Mouse (Mus musculus): ENCODE measurements around the gene 3425401B19Rik.
A peak's percentile ranks its signal among the peaks of the same experiment; 100 is the strongest.

3425401B19Rik gene

DNA sequence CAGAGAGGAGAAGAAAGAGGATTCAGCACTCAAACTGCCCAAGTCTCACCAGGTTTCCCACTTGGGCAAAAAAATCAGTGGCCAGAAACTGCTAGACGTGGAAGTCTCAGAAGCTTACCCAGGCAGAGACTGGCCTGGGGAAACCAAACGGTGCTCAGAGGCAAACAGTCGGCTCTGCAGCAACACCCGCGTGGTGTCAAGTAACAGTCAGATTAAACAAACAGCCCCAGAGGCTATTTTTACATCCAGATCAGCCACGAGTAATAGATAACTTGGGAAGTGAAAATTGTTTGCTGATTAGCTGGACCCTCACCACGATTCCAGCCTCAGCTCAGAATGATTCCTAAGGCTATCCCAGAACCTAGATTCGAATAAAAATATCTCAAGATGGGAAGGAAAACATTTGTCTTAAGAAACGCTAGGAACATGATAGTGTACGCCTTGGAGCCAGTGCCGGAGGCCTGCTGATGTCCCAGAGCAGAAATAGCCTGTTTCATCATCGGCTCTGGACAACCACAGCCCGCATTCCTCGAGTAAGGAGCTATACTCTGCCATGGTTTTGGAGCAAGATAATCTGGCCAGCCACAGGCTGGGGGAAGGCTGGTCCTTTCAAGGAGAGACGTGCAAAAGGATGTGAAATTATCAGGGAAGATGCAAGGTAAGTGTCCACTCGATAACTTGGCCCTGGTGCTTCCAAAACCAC, at the start of gene 3425401B19Rik:
Gene 3425401B19Rik, minus strand, starts transcription at position 170 of the 703 bp plus-strand sequence.
- DNase-seq = no peak

DNA sequence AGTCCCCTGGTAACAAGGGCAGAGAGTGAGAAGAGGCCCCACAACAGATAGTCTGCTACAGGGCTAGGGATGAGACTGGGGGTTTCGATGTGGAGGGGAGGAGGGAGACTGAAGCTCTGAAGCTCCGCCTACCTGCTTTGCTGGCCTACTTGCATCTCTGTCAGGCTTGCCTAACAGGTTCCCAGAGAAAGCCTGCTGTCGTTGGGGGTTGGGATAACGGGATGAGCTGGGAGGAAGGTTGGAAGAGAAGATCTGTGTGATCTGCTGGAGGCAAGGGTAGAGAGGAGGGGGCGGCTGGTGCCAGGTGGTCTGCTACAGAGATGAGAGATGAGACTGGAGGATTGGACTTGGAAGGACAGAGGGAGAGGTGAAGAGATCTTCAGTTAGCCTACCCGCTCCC, 47.9 kb upstream of the 3425401B19Rik start:
- no peak for DNase-seq

DNA sequence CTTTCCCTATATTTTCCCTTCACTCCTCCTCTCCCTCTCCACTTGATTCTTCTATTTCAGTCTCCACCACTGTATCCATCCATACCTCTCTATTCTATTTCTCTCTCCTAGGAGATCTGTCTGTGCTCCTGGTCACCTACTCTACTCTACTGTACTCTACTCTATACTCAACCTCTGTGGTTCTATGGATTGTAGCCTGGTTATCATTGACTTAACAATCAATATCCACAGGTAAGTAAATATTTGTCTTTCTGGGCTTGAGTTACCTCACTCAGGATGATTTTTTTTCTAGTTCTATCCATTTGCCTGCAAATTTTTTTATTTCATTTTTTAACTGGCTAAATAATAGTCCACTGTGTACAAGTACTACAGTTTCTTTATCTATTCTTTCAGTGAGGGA, 41.8 kb upstream of the 3425401B19Rik start:
- DNase-seq = no peak

DNA sequence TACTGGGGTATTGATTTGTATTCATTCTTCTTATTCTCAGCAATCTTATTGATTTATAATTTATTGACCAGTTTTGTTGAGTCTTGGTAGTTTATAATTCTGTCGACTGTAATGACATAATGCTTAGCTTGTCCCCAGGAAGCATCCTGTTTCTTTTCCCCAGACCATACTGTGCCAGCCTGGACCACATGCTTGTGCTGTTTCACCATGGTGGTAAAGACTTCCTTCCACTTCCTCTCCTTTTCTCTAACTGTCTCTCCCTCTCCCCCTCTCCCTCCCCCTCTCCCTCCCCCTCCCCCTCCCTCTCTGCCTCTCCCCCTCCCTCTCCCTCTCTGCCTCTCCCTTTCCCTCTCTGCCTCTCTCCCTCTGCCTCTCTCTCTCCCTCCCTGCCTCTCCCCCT, 36.4 kb upstream of the 3425401B19Rik start:
- no peak for DNase-seq

DNA sequence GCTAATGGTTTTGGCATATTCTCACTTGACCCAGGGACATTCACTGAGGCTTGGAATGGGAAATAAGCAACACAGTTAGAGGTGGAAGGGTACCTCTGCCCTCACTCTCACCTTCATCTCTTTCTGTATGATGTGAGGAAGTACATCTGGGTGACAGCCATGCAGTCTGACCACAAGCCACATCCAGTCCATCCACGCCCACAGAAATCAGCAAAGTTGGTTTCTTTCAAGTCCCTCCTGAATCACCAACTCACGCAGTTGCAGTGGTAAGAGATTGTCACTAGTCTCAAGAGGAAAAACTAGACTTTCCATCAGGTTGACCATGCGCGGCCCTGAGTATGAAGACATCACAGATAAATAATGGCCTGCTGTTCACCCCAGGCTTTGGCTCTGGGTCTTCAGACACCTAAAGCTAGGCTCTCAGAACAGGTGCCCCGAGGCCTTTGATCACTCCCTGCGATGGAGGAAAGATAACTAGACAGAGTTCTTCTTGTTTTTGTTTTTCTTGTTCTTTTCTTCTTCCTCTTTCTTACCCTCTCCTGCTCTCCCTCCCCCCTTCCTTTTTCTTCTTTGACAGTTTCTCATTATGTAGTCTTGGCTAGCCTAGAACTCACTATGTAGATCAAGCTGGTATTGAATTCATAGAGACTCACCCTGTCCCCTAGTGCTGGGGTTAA, 31.8 kb upstream of the 3425401B19Rik start:
- no peak for DNase-seq

DNA sequence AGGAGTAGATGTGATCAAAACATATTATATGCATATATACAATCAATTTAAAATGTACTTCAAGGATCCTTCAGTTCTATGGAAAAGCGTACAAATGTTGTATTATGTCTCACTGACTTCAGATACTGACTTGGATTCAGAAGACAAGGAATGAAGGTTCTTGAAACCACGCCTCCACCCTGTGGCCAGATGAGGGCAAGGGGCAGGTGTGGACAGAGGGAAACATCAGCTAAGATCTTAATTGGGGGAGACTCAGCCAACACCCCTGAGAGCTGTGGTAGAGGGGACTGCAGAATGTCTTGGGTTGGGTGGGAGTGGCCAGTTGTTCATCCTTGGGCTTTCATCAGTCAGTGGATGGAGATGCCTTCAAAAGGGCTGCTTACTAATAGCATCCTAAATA, 30.4 kb upstream of the 3425401B19Rik start:
- no peak for DNase-seq

DNA sequence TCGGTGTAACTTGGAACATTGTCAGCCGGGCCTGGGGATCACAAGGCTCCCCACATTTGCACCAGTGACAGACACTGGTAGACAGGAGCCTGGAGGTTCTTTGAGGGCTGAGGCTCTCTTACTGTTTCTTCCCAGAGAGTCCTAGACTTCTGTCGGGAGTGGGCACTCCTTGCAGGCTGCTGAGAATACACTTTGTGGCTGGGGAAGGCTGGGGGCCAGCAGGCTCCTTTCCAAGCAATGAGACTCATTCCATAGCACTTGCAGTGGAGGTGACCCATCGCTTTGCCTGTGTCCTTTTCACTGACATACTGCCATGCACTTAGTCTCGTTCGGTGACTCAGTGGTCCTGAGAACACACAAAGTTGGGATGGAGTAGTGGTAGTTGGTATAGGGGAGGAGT, 30.0 kb upstream of the 3425401B19Rik start:
- DNase-seq = no peak

DNA sequence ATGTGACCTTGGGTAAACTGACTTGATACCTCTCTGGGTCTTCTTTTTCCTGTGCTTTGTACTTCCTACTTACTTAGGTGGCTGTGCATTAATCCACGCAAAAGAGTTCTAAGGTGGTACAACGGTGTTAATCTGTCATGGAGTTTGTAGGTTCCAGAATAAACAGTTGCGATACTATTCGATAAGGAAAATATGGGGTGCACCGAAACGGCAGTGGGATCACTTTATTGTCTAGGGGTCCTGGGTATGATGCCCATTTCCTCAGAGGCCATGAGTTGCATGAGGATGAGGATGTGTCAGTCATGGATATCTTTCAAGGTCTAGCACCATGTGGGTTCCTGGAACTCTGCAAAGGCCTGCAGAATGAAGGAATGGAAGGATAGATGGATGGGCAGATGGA, 24.8 kb upstream of the 3425401B19Rik start:
- no peak for DNase-seq

DNA sequence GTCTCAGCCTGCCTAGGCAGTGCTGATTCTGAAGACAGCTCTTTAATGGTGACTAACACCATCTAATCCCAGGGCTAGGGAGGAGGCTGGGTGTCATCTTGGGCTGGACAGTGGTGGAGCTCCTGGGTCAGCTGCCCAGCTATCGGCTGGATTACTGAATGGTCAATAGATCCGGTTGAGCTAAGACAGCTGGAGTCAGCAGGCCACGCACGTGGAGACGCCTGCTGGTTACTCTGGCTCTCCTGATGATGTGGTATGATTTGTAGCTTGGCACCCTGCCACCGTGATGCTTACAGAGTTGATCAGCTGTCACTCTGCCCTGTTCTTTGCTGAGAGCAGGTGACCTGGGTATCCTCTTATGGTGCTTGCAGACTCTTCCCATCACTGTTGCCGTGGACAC, 23.7 kb upstream of the 3425401B19Rik start:
- DNase-seq = no peak

DNA sequence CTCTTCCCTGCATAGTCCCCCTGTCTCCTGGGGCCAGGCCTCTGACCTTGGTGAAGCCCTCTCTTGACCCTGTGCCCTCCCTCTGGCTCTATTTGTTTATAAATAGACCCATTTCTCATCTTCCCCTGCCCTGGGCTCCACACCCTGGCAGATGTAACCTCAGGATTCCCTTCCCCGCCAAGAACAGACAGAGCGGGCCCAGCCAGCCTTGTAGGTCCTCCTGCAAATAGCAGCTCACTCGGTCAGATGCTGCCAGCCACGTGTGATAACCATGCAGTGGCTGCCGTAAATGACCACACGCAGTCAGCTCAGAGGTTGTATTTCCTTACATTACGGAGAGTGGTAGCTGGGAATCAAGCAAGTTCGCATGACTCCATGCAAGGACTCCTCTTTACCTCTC, 22.8 kb upstream of the 3425401B19Rik start:
- DNase-seq = no peak

DNA sequence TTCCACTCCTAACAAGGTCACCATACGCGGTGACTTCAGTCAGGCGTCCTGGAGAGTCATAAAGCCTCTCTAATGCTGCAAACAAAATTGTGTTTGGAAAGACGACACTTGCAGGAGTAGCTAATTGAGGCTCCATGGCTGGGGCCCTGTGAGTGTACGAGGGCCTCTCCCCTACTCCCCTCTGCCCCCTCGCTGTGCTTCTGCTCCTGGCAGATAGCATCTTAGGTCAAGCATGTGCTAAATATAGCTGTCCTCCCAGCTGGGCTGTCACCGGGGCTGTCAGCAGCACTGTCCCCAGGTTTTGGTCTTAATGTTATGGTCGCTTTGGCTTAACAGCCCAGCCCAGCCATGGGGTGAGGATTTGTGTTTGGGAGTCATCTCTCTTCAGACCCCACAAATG, 15.9 kb upstream of the 3425401B19Rik start:
- DNase-seq = no peak

DNA sequence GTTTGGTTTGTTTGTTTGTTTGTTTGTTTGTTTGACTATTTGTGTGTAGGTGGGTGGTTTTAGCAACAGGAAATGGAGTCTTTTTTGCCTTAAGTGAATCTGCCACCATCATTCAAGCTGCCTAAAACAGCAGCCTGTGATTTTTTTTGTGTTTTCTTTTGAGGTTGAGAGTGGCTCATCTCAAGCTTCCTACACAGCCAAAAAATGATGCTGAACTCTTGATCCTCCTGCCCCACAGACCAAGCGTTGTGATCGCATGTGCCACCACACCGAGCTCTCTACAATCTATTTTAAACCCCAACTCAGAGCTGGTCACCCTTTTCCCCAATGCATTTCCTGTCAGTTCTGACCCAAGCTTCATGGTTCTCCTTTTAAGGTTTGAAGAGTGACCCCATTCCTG, 13.5 kb upstream of the 3425401B19Rik start:
- no peak for DNase-seq

DNA sequence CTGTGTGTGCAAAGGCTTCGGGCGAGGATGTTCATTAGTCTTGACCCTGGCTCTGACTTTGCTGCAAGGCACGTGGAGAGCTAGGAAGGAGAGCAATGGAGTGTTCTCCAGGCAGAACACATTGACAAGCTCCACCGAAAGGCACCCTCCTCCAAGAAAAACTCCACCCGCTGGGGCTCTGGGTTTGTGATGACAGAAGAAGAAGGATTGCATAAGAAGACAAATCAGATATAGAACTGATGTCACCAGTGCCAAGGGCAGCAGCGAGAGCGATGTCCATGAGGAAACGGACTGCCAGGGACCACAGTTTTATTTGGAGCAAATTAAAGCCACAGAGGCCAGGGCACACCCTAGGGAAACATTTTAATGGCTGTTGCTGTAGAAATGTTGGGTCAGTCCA, 12.7 kb upstream of the 3425401B19Rik start:
- DNase-seq = no peak

DNA sequence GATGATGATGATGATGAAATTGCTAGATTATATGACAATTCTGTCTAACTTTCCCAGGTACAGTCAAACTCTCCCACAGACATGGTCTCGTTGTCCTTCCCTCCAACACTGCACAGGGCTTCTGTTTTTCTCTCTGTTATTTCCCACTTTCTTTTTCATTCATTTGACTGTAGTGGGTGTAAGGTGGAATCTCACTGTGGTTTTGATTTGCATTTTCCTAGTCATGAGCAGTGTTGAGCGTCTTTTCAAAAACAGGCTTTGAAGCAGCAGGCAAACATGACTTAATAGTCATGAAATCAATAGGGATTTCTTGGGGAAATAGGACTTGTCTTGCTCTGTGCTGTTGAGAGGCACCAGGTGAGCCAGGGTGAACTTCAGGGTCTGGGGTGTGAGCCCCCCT, 11.3 kb upstream of the 3425401B19Rik start:
- no peak for DNase-seq

DNA sequence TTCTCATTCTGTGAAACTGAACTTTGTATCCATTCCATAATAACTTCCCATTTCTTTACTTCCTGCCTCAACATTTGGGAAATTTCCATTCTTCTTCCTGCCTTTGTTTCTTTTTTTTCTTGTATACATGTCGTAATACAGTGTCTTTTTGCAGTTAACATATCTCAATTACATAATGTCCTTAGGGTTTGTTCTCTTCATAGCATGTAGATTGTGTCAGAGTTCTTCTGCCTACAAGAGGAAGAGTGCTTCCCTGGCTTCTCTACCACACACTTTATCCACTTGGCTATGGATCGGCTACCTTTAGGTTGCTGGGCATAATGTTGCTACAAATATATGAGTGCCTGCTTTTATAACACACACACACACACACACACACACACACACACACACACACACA, 10.8 kb upstream of the 3425401B19Rik start:
- no peak for DNase-seq

DNA sequence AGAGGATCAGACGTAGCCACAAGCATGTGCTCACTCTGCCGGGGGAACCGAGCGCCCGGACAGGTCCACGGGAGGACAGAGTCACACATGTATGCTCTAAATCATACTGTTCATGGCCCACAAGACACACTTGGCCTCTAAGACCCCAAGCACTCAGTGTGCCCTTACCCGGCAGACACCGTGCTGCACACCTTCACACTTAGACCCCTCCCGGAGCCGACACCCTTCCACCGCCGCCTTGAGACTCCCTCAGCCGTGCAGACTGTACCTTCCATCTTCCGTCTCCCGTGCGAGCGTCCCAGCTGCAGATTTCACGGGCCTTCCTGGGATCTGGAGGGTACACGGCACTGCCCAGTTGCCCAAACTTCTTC, 373 bp downstream of the 3425401B19Rik start:
- DNase-seq = peak in 1 of 2 experiments; percentile 9

DNA sequence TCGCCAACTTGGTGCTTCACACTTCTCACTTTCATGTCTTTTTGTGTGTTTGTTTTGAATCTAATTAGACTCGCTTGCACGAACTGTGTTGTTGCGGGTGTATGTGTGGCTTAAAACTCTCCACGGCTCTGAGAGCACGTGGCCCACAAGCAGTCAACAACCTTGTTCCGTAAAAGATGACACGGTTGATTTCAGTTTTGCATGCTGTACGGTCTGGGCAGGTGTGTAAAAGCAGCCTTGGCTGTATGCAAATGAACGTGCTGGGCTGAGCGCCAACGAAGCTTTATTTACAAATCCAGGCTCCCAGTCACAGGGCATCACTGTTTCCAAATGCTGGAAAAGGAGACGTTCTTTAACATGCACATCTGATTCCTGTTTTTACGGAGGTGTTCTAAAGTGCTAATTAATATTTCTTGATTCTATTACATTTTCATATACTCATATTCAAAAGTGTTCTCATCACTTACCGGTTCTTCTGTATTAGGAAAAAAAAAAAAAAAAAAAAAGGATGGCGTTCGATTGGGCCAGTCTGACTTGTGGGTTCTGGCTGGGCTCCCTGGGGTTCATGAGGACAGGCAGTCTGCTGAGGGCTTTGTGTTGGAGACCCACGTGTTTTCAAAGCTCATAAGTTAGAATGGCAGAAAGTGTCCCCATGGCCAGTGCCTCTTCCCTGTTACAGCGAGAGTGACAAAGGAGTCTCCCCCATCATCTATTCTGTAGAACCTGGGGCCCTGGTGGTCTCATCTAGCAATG, 935 bp downstream of the 3425401B19Rik start:
- DNase-seq = peak; percentile 40 to 50

DNA sequence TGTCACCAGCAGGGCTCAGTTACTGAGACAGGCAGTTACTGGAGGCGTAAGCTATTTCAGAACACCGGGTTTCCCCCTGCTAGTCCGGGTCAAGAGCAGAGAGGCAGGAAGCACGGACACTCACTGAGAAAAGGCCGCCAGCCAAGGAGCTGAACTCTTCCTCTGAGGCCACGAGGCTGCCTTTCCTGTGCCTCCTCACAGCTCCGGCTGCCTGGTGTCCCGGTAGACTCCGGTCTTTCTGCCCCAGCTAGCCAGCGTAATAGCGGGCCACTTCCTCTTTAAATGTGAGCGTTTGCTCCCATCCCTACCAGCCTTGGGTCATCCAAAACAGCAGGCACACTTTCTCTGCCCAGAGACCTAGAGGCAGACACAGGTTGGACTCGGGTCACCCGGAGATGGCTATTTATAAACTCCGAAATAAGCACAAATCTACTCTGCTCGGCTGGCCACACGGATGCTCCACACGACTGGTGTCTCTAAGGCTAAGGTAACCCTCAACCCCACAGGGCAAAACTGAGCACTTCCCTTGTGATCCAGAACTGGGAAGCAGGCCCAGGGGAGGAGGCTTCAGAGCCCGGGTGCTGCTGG, 1.7 kb downstream of the 3425401B19Rik start:
- DNase-seq = peak; percentile 48 to 66

DNA sequence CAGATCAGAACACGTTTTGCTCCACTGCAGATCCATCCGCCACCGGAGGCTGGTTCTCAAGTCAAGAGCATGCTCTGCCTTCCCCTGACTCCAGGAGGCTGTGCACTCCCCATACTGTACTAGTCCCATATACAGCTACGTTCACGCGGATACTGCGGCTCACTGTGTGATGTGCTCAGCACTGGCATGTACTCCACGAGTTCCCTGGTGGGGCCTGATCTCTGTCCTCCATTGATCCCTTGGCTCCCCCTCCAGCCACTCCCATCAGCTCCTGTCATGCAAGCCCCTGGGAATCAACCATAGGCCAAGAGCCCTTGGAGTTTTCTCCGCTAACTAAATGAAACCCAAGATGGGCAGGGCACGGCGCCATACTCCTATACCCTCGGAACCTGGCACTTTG, 2.6 kb downstream of the 3425401B19Rik start:
- DNase-seq = no peak

DNA sequence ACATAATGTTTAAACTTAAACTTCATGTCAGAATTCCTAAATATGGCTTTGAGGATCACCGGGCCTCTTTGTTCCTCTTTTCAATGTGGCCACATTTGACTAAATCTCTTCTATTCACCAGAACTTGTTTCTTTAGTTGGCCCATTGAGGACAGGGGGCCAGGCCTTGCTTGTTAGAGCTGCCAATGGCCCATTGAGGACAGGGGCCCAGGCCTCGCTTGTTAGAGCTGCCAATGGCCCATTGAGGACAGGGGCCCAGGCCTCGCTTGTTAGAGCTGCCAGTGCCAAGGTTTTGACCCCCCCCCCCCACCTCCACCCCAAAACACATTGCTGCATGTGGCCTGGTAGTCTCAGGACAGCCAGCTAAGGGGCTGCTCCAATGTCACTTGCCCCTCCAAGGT, 3.5 kb downstream of the 3425401B19Rik start:
- DNase-seq = no peak

DNA sequence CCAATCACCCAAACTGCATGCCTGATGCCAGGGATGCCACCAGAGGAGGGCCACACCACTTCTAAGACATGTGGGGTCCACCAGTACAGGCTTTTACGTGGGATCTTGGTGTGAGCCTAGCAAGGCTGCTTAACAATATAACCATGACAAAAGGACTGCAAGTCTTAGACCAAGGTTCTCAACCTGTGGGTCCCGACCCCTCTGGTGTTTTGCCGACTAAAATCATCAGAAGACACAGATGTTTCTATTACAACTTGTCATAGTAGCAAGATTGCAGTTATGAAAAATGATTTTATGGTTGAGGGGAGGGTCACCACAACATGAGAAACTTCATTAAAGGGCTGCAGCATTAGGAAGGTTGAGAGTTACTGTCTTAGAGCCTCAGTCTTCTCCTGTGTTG, 6.5 kb downstream of the 3425401B19Rik start:
- DNase-seq = no peak

DNA sequence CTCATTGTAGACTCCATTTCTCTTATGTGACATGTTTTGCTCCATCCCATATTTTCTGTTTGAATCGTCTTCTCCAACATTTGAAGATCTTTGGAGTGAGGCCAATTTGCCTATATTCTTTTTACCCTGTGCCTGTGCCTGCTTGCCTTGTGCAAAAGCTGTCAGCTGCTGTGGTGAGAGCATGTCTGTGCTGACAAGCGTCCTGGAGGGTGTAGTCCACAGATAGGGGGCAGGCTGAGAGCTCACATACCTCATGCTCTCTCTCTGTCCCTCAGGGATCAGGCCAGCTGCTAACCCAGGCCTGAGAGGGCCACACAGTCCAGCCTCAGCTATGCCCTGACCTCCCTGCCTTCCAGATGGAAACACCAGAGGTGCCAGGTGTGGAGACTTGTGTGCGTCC, 11.9 kb downstream of the 3425401B19Rik start:
- DNase-seq = no peak

DNA sequence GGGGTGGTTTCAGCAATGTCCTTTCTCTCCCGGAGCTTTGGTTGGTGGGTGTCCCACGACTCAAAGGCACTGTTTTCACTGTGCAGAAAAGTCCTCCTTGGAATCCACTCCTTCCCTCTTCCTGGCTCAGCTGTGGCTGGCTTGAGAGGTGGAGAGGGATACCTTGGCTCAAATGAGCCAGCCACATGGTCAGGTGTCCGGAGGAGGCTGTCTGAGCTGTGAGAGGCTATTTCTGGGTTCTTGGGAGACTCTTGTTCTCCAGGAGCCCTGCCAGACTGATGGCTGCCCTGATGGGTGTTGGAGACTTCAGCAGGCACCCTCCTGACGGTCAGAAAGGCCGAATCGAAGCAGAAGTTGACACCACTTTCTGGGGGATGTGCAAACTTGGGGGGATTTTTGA, 22.0 kb downstream of the 3425401B19Rik start:
- DNase-seq = no peak

DNA sequence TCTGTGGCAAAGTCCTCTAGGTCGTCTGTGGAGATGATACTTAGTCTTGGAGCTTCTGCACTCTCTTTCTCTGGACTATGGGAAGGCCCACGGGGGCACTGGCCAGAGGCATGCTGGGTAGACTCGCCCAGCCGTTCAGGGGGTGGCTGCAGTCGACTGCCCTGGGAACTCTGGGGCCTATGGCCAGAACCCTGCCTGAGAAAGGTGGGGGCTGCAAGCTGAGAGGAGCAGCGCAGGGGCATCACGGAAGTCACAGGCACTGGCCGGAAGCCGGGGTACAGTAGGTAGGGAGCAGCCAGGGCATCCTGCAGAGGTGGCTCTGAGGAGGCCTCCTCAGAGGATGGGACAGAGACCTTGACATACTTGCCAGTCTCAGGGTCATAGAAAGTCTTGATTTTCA, 25.3 kb downstream of the 3425401B19Rik start:
- DNase-seq = no peak
